Mouse (Mus musculus) thymus, postnatal 14 days (tissue): ENCODE results near the gene Kcna7.
"Not testable (repeated sequence)": the region's sequence is repeated elsewhere in the genome, so short reads cannot be mapped to it uniquely, and the experiment has no call there.

Experiments
- DNase-seq: peaks from one replicate; pipeline ENCODE4 v3.0.0; 2021

Gene Kcna7

GRCm38 (mm10) chr7:45405091-45406075 is at the start of gene Kcna7:
TSS of gene Kcna7 (plus strand) at chr7:45405653.
- peak; percentile 82 for DNase-seq

DNA sequence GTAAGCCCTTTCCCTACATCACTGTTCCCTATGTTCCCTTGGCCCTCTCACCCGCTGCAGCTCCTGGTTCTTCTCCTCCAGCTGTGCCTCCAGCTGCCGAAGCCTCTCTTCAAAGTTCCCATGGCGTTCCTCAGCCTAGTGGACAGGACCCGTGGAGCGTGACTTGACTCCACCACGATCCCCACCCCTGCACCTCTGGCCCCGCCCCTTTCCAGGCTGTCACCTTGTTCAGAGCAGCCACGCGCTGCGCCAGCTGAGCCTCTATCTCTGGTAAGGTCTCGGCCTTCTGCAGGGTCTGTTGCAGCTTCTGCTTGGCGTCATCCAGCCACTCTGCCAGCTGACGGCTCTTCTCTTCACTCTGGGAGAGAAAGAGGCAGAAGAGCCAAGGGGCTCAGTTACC is 49.4 kb upstream of the Kcna7 start:
- no peak for DNase-seq

DNA sequence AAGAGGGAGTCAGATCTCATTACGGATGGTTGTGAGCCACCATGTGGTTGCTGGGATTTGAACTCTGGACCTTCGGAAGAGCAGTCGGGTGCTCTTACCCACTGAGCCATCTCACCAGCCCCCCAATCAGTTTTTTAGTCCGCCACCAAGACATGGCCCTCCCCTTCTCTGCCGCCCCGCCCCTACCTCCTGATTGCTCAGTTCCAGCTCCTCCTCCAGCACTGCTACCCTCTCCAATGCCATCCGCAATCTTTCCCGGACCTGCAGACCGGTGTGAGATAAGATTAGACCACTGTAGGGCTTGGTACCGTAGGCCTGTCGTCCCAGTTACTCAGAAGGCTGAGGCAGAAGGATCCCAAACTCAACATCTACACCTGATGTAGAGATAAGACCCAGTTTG is 46.4 kb upstream of the Kcna7 start:
- DNase-seq, result not testable (repeated sequence)

DNA sequence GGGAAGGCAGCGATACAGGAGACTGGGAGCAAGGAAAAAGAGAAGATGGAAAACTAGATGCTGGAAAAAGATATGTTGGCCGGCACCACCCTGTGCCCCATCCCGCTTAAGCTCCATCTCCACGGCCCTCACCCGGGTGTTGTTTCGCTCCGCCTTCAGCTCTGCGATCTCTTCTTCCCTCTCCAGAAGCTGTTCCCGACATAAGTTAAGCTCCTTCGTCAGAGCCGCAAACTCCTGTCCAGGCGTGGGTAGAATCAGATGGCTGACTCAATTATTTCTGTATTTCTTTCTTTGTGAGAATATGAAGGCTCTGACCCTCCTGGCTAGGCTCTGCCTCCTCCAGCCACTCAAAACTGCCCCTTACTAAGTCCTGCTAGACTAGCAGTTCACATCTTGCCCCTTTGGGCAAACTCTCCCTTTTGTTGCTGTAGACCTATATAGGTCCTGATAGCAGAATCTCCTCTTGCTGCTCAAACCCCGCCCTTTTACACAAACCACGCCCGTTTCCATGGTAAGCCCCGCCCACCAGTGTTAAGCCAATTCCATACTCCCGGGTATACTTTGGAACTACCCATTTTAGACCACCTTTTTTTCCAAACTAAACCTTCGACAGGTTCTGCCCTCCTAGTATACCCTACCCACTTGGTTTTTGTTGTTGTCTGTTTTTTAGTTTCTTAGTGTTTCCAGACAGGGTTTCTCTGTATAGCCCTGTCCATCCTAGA is 44.9 kb upstream of the Kcna7 start:
- DNase-seq, result no peak

DNA sequence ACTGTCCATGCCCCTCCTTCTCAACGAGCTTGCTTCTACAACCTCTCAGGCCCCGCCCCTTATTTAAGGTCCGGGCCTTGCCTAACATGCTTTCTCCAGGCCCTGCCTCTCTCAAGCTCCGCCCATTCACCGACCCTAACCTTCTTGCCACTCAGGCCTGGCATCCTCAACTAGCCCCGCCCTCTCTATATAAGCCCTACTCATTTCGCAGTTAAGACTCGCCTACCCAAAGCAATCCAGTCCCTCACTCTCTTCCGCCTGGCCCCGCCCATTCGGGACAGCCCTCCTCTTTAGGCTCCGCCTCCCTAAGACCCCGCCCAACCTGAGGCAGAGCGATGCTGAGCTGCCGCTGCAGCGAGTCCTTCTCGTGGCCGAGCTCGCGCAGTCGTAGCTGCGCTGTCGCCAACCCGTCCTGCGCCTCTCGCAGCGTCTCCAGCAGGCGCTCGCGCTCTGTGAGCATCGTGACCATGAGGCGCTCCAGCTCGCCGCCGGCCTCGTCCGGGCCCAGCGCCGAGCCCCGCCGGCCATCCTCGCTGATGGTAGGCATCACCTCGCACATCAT is 44.1 kb upstream of the Kcna7 start:
- peak; percentile 75 for DNase-seq

DNA sequence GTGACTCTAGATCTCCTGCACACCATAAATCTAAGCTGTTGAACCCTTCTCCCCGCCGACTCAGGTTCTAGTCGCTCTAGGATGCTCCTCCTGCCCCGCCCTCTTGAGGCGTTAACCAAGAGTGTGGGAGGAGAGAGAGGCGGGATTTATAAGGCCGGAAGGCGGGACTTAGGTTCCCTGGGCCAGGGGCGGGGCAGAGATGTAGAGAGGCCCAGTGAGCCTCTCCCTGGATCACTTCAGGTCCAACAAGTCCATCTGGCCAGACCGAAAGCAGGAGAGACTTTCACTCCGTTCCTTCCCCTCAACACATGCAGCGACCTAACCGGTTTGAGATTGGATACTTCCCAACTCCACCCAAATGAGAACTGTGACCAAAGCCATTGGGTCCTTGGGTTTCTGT is 42.7 kb upstream of the Kcna7 start:
- peak; percentile 62 for DNase-seq

DNA sequence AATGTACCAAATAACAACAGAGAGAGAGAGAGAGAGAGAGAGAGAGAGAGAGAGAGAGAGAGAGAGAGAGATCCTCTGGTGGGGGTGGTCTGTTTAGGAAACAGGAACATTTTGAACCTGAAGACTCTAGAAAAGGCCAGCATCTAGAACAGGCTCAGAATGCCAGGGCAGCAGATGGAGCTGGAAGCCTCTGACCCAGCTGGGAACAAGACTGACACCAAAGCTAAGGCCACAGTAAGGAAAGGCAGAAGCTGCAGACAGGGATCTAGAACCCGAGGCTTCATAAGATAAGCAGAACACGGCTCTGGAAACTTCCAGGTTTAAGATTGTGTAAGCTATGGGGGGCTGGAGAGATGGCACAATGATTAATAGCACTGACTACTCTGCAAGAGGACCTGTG is 41.5 kb upstream of the Kcna7 start:
- DNase-seq, result no peak

DNA sequence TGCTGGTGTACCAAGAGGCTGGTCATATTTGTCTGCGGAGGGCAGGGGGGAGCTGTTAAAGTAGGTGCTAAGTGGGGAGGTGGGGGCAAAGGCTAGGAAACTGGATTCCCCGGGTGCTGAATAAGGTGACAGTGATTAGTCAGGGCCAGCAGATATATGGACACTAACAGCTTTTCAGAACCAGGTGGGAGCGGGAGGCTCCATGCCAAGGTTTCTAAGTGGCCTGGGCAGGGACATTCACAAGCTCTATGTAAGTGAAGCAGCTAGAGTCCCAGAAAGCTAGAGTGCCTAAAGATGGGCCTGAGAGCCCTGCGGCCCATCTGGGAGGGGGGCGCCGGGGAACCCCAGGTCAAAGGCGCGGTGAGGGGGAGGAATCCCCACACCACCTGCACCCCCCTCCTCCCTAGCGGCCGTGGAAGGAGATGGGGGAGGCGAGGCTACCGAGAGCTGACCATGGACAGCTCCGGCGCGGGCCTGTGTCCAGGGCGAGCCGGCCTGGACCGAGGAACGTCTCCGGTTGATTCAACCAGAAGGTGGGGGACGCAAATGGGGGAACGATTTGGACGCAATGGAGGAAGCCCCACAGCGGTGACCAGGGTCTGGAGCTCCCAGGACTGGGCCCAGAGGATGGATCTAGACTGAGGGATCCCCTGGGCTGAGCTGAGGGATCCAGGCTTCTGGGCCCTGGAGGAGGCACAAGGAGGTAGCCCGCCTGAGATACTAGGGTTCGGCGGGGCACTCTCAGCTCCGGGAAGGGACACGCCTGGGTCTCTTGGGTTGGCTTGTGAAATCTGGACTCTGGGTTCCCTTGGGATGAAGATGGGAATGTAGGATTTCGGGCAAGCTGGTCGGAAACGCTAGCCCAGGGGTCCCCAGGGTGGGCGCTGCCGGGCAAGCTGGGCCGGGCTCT is 39.5 kb upstream of the Kcna7 start:
- peak; percentile 31 for DNase-seq

DNA sequence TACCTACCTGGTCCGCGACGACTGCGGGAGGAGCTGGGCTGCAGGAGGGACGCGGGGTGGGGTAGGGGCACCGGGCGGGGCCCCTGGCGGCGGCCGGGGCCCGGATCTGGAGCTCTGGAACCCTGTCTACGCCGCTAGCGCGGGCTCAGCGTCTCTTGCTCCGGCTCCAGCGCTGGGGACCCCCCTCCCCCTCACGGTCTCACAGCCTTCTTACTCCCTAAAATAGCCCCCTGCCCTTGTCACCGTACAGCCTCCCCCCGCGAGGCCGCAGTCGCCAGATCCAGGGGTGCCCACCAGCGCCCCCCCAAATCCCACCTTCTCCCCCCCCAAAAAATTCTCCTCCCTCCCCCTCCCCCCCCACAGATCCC is 38.8 kb upstream of the Kcna7 start, which contains the start of gene Ppfia3:
Ppfia3 (minus strand) TSS at position 368 of the 368 bp plus-strand sequence.
- DNase-seq, result no peak

DNA sequence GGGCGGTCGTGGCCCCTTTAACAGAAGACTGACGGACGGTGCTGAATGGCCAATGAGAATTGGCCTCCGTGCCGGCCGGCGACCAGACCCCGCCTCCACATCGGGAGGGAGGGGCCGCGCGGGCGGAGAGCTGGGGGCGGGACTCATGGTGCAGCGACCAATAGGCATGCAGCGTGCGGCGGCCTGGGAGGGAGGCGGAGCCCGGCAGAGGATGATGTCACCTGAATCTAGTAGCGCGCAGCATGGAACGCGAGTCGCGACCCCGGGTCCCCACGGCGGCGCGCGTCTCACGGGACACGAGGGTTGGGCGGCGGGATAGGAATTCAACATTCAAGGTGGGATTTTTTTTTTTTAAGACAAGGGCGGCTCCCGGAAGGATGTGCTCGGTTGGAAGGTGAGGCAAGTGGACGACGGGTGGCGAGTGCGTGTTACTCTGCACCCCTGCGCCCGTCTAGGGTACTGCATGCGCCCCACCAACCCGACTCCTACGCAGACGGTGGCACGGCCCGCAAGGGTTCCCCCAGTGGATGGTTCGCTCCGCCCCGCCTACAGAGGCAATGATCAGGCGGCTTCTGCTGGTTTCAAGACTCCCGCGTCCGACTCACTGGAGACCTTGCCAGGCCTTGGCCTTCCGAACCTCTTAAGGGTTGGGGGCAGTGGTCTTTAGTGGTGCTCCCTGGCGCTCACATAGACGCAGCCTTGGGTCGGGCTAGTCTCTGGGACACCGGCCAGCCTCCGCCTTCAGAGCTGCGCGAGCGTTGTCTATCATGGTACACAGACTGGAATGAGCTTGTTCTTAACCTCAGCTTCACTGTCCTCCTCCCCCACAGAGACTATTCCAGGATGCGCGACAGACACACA is 38.2 kb upstream of the Kcna7 start:
- DNase-seq, result peak; percentile 98

GRCm38 (mm10) chr7:45368178-45368577 is 37.3 kb upstream of the Kcna7 start:
- DNase-seq, result no peak

- no peak for DNase-seq
Measured at GRCm38 (mm10) chr7:45369022-45369745, 36.3 kb upstream of the Kcna7 start.

DNA sequence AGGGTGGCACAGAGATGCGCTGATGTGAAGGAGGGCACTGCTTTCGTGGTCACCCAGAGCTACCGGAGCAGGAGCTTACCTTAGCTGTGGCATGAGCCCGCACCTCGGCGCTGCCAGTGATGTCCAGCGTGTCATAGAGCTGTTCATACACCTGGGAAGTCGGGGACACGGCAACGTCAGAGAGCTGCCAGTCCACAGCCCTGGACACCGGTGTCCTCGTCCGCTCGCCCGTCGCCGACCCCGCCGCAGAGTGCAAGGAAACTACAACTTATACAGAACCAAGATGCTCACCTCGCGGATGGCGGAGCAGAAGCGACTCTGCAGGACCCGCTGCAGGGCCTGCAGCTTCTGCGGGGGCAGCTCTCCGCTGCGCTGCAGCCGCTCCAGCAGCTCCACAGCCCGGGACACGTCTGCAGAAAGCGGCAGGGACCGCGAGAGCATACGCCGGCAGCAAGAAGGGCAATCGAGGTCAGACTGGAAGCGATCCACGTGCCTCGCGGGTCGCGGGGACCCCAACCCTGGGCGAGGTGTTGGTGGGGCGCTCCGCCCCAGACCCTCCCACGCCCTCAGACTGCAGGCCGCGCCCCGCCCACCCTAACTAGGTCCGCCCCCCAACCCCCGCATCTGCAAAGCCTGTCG is 35.5 kb upstream of the Kcna7 start:
- DNase-seq, result no peak

- DNase-seq, result peak; percentile 93
Measured at GRCm38 (mm10) chr7:45370475-45371311, 34.8 kb upstream of the Kcna7 start, which contains the start of gene Lin7b. TSS of gene Lin7b (minus strand) at chr7:45370583.

DNA sequence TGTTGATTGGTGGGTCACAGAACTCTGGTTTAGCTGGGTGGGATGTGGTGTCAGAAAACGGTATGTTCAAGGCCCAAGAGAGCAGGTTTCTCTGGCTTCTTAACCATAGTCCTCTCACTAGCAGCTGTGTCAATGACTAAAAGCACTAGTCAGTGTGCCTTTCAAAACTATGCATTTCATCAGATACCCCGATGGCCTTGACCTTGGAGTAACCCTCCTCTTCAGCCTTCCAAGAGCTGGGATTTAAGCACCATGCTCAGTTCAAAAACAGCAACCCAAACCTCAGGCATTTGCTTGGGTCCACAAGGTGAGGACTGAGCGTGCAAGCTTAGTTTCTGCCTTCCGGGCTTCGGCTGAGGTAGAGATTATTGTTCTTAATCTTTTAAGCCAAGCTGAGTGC is 33.1 kb upstream of the Kcna7 start:
- DNase-seq, result no peak

GRCm38 (mm10) chr7:45374620-45375019 is 30.8 kb upstream of the Kcna7 start:
- no peak for DNase-seq

- DNase-seq, result no peak
Measured at GRCm38 (mm10) chr7:45376057-45376456, 29.4 kb upstream of the Kcna7 start.

DNA sequence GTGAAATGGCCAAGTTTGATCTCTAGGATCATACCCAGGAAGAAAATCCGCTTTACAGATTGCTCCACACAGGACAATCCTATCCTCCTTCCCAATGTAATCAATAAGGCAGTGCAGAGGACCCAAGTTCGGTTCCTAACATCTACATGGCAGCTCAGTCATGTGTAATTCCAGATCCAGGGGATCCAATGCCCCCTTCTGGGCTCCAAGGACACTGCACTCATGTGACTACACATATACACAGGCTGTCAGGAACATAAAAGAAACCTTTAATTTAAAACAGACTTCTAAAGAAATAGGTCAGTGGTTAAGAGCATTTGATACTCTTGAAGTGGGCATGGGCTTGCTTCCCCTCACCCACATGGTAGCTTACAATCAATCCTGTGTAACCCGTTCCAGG is 19.4 kb upstream of the Kcna7 start:
- DNase-seq, result no peak

DNA sequence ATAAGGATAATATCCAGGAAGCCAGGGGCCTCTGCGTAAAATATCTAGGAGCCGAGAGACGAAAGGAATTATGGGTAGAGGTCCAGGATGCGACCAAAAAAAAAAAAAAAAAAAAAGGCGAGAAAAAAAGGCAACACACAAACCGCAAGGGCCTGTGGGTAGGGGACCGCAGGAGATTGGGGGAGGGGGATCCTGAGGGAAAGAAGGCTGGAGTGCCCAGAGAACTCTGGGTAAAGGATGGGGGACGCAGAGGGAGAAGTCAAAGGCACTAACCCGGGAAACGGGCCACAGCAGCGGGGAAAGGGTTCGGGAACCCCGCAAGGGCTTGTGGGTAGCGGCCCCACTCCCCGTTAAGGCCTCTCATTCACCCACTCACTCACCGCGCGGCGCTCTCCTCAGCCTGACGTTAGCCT is 10.3 kb upstream of the Kcna7 start:
- DNase-seq, result no peak
